Mouse (Mus musculus) bone marrow, adult 2 months (tissue): ENCODE results near the gene Rai14.

Experiments
- CTCF ChIP-seq: fragments of 200-500 bp; IDR thresholded peaks from 2 replicates; pipeline ENCODE4 v1.5.1; 2011; ENCODE audit warnings: low read length, control low read depth; ENCODE audit not compliant: control insufficient read depth, insufficient read depth
- POLR2A ChIP-seq: fragments of 200-500 bp; IDR thresholded peaks from 2 replicates; pipeline ENCODE4 v1.6.1; 2011; ENCODE audit warnings: low read depth, mild to moderate bottlenecking, control low read depth, low read length, borderline replicate concordance; ENCODE audit not compliant: control insufficient read depth

- TF ChIP-seq CTCF = no peak
- TF ChIP-seq POLR2A = no peak
Observed at GRCm38 (mm10) chr15:10554336-10554735, 160.1 kb downstream of the Rai14 start.
